Mouse (Mus musculus) cerebellum, adult 2 months (tissue): ENCODE results near the gene Alg12.

Source experiments
- CTCF ChIP-seq: fragments of 200-500 bp; IDR thresholded peaks from 2 replicates; pipeline ENCODE4 v1.5.1; 2011; ENCODE audit warnings: low read depth, mild to moderate bottlenecking, control low read depth, low read length, moderate library complexity, borderline replicate concordance; ENCODE audit not compliant: insufficient read depth
- POLR2A ChIP-seq: fragments of 200-500 bp; IDR thresholded peaks from 2 replicates; pipeline ENCODE4 v1.6.1; 2011; ENCODE audit warnings: low read length, control low read depth, borderline replicate concordance; ENCODE audit not compliant: insufficient read depth

DNA sequence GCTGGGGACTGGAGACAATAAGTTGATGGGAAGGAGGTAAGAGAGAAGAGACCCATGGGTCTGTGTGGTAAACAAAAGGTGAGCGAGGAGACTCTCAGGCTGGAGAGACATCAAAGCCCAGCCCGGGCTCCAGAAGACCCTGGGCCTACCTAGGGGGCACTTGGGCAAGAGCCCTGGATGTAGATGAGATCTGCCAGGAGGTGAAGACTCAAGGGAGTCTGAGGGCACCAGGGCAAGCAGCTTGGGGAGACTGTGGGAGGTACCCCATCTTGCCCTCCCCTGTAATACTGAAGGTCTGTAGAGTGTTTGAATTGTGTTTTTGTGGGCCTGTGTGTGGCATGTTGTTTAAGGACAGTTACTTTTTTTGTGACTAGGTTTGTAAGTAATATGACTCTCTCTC lies 39.6 kb upstream of the Alg12 start:
- no peak for TF ChIP-seq CTCF
- no peak for TF ChIP-seq POLR2A
